Mouse (Mus musculus) layer of hippocampus, postnatal 10 days (tissue): Measurements from ENCODE around the gene Trim5. TPM values are rescaled to one million over a fixed set of nuclear protein-coding genes. Genes with fewer than 3 reads are reported as not detected.
"Not testable (repeated sequence)": the region's sequence is repeated elsewhere in the genome, so short reads cannot be mapped to it uniquely, and the experiment has no call there.

ENCODE experiments used
- DNase-seq, 2 experiments: peaks; one replicate each; pipeline ENCODE4 v3.0.0; 2021; ENCODE audit warnings: low spot score in 2 of 2
- long read RNA-seq: library from polyadenylated mRNA; stranded (forward); transcript quantifications from one replicate; pipeline ENCODE4 v2.0.0, GENCODE M21; 2023
- total RNA-seq, 2 experiments: library from RNA; stranded (reverse); gene quantifications; 2 replicates each; pipeline ENCODE4 v1.2.3; 2021

The Trim5 gene
- total RNA-seq = under 1 TPM; 0.42 to 0.62 TPM
- long read RNA-seq, partial matches to known transcripts = 1 of 2 reads
- long read RNA-seq, other reads (novel, unspliced or antisense) = 1 of 2 reads

DNA sequence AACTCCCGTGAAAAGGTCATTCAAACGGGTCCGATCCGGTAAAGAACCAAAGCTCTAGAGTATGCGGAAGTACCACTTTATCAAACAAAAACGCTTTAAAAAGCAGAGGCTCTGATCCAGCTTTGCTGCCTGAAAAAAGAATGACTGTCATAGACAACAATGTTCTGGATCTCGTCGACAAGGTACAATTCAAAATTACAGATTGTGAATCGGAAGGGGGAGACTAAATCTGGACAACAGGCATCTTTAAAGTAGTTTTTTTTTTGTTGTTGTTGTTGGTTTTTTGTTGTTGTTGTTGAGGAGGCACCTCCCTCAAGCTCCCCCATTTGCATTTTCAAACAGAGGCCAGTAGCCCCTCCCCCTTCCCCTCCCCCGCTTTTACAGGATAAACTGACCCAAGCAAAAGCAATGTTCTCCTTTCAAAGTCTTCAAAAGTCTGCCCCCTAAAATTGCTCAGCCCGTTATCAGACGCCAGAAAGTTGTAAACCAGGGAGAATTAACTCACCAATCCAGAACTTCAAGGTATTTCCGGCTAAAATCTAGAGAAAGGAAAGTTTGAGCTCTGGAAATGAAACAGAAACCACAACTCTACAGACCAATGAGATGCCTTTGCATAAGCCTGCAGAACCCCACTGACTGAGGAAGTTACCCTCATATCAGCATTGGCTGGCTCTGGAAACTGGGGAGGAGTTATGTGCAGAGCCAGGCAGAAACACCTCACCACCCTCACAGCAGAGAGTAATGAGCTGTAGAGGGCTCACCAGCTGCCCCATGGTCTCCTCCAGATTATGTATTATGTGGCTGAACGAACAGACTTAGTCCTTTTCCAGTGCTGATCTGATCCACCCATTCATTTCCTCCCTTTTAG, at the start of gene Trim5:
Gene Trim5, minus strand, starts transcription at position 519 of the 868 bp plus-strand sequence.
- not testable (repeated sequence) for DNase-seq

DNA sequence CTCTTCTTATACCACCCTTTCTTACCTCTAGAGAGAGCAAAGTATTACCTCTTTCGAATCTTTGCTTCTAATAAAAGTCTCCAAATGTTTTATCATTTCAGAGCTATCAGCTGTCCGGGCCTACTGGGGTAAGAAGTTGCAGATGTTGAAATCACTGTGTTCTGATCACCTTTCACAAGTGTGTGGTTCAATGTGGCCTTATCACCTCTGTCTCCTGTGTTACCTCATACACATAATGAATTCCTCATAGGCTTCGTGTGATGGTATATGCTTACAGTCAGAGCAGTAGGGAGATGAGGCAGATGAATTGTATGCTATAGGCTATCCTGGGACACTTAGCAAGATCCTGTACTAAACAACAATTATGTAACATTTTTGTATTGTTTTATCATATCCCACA, 47.7 kb upstream of the Trim5 start:
- DNase-seq = not testable (repeated sequence)

DNA sequence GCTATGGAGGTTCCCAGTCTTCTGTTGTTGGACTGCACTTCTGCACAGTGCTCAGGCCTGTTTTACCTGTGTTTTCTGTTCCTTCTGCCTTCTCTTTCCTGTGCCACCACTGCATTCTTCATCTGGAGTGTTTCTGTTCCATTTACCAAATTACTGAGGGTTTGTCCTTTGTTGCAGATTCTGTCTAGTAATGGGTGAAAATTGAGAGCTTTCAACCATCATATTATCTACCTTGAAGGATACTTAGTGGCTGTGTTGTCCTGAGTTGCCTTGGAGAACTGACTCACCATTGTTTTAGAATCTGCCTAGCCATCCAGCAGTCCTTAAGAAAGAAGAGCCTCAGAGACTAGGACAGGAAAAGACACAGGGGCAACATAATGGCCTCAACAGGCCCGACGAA, 41.3 kb upstream of the Trim5 start, which contains the start of gene Trim34b:
Gene Trim34b, plus strand, starts transcription at position 301 of the 400 bp plus-strand sequence.
- not testable (repeated sequence) for DNase-seq

DNA sequence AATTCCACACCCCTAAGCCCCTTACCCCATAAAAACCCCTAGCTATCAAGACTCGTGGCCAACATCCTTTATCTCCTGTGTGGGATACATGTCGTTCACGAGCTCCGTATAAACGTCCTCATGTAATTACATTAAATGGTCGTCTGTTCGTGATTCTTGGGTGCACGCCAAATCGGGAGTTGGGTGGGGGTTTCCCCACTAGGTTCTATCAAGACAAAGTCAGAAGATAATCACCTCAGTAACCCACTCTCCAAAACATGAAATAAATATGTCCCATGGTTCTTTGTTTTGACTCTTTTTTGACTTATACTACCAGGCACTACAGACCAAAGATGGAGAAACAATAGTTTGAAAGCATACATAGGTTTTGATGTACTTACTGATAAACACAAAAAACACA, 34.1 kb upstream of the Trim5 start:
- DNase-seq = no peak

DNA sequence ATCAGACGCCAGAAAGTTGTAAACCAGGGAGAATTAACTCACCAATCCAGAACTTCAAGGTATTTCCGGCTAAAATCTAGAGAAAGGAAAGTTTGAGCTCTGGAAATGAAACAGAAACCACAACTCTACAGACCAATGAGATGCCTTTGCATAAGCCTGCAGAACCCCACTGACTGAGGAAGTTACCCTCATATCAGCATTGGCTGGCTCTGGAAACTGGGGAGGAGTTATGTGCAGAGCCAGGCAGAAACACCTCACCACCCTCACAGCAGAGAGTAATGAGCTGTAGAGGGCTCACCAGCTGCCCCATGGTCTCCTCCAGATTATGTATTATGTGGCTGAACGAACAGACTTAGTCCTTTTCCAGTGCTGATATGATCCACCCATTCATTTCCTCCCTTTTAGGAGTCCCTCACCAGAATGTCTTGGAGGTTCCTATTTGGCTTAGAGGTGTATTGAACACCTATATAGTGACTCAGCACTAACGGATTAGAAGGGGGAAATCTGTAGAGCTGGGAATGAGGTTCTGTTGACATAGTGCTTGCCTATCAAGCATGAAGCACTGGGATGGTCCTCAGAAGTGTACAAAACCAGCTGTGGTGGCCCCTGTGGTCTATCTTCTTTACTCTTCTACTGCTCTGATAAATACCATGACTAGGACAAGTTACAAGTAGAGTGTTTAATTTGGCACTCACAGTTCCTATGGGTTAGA, 27.6 kb upstream of the Trim5 start, which contains the start of gene Trim12a:
Gene Trim12a, minus strand, starts transcription at position 98 of the 712 bp plus-strand sequence.
- not testable (repeated sequence) for DNase-seq

DNA sequence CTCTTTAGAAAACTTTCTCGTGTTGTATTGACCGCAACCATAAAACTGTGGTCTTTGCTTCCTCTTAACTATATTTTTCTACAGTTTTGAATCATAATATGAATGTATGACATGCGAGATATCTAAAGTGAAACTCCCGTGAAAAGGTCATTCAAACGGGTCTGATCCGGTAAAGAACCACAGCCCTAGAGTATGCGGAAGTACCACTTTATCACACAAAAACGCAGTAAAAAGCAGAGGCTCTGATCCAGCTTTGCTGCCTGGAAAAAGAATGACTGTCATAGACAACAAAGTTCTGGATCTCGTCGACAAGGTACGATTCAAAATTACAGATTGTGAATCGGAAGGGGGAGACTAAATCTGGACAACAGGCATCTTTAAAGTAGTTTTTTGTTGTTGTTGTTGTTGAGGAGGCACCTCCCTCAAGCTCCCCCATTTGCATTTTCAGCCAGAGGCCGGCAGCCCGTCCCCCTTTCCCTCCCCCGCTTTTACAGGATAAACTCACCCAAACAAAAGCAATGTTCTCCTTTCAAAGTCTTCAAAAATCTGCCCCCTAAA, 27.0 kb upstream of the Trim5 start:
- DNase-seq = no peak

DNA sequence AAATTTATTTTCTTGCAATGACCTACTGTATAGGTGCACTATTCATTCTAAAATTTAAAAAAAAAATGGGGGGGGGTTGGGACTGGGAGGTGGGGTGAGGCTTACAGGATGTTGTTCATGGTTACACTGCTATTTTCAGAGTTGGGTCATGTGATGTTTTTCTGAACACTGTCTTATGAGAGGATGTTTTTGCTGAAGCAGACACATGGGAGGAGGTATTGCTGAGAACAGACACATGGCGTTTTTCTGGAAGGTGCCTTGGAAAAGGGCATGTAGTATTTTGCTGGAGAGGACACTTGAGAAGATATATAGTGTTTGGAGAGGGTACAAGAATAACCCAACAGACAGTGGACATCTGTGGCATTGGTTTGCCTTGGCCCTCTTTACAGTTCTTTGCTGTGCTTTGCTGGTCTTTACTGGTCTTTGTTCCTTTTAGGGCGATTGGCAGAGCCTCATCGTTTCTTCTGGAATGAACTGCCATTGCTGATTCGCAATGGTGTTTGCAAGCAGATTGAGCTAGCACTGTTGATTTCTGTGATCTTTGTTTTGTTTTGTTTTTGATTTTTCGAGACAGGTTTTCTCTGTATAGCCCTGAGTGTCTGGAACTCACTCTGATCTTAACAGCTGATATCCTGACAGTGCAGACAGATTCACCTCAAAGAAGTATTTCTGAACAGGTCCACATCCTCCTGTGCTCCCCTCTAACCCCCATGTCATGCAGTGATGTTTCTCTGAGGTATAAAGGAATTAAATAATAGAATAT, 3.9 kb upstream of the Trim5 start:
- DNase-seq = no peak

DNA sequence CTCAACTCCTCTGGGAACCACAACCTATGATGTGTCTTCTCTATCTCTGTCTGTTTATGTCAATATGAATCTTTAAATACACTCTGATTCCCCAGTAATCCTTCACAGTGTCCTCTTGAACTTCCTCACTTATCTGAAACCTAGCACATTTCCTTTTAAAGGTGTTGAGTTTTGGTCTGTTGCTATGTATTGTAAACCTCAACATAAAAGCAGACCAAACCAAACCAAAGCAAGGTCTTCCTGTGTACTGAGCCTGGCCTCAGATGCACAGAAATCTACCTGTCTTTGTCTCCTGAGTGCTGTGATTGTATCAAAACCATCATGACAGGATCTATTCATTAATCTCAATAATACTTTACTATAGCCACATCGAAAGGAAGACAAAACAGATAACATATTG, 2.7 kb upstream of the Trim5 start:
- DNase-seq = no peak

DNA sequence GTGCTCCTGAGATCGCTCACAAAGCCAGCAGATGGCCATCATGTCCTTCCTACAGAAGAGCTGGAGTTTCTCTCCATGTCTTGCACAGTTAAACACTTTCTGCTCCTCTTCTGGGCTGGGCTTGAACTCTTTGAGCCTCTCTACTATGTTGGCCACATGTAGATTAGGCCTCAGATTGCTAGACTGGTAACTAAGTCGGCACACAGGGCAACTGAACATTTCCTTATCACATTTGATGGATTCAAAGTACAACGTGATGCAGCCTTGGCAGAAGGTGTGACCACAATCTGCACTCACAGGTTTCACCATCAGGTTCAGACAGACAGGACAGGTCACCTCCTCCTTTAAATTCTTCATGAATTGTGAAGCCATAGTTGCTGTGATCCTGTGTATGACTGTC, 8.5 kb downstream of the Trim5 start:
- DNase-seq = not testable (repeated sequence)

DNA sequence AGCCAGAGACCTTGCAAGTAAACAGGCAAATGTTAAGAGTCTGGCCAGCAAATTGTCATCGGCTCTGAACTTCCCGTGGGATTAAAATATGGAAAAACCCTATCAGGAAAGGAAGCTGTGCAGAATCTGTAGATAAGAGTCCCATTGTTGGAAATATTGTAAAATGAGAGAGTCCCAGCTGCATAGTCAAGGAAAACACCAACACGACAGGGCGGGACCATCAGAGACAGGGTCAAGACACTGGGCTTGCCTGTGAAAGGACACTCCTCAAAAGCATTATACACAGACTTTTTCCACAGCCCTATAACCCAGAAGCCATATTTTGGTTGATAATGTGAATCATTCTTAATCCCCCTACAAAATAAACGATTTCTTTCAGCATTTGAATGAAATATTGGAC, 22.6 kb downstream of the Trim5 start:
- not testable (repeated sequence) for DNase-seq

DNA sequence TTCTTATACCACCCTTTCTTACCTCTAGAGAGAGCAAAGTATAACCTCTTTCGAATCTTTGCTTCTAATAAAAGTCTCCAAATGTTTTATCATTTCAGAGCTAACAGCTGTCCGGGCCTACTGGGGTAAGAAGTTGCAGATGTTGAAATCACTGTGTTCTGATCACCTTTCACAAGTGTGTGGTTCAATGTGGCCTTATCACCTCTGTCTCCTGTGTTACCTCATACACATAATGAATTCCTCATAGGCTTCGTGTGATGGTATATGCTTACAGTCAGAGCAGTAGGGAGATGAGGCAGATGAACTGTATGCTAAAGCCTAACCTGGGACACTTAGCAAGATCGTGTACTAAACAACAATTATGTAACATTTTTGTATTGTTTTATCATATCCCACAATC, 27.5 kb downstream of the Trim5 start:
- not testable (repeated sequence) for DNase-seq

DNA sequence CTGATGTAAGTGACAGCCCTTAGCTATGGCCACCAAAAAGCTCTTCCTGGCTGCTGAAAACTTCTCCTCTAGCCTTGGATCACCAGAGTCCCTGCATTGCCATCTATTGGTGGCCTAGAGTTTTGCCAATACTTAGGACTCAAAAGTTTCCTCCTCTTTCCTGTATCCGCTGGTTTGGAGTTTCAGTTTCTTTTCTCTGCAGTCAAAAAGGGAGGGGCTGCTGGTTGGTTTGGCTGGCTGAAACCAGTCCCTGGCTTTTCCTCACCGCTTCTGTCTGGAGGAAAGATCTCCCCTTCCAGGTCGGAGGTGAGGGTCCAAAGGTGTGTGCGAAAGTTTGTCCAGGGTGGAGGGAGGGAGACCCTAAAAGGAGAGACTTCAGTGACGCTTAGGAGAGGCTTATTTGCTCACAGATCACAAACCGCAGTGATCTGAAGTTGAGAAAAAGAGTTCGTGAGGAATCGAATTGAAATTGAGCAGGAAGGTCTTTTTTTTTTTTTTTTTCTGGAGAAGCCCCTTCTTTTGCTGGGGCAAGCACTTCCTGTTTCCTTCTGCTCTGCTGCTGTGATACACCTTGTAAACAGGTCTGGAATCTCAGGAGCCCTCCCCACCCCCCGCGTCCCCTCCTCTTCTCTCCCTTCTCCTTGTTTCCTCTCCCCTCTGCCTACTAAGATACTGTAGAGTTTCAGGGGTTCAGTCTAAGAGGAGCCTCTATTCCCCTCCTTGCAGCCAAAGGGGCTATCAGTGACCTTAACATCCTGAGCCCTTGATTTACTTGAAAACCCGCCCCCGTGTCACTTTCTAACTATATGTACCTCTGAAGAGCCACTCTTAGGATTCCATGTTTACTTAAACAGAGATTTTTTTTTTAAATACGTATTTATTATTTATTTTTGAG, 43.4 kb downstream of the Trim5 start, which contains the start of gene Trim34a:
Gene Trim34a, plus strand, starts transcription at position 171 of the 895 bp plus-strand sequence.
- DNase-seq = peak; percentile 7 to 20

DNA sequence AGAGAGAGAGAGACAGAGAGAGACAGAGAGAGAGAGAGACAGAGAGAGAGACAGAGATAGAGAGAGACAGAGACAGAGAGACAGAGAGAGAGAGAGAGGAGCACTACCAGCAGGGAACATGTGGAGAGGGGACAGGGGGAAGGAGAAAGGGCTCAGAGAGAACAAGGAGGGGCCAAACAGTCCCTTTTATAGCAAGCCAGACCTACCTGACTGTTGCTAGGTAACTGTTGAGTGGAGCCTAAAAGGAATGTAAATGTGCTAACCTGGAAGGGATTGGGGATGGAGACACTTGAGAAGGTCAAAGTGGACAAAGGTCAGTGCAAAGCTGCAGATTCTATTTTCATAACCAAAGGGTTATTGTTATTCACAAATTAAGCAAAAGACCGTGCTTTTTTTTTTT, 44.3 kb downstream of the Trim5 start:
- no peak for DNase-seq

DNA sequence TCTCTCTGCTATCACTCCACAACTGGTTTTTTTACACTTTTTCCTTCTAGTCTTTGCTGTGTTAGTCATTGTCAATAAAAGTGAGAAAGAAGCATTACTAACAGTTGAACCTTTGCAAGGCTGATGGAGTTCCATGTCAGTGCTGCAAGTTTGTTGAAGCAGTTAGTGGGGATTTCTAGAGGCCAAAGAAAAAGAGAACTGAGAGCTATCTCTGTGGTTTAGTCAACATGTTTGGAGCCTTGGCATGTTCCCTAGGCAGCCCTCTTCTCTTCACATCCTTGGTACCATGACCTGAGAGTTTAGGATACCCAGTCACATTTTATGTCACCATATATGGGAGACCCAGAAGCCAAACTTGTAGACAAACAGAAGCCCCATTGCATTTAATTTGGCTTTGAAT, 47.0 kb downstream of the Trim5 start:
- no peak for DNase-seq

DNA sequence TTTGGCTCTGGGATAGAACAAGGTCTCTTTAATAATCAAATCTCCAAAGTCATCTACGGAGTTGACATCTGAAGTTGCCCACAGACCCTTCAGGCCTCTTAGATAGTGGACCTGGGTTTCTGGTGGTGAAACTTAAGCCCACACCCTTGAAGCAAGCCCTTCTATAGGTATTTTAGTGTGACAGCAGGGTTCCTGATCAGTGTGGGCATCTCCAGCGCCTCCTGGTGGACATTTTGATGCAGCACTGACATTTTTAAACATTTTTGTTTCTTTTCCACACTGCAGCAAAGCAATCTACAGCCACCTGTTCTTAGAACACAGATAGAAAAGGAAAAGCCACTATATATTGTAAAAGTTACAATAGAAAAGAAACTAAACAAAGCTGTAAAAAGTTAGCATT, 56.7 kb downstream of the Trim5 start:
- DNase-seq = peak; percentile 12 to 23

DNA sequence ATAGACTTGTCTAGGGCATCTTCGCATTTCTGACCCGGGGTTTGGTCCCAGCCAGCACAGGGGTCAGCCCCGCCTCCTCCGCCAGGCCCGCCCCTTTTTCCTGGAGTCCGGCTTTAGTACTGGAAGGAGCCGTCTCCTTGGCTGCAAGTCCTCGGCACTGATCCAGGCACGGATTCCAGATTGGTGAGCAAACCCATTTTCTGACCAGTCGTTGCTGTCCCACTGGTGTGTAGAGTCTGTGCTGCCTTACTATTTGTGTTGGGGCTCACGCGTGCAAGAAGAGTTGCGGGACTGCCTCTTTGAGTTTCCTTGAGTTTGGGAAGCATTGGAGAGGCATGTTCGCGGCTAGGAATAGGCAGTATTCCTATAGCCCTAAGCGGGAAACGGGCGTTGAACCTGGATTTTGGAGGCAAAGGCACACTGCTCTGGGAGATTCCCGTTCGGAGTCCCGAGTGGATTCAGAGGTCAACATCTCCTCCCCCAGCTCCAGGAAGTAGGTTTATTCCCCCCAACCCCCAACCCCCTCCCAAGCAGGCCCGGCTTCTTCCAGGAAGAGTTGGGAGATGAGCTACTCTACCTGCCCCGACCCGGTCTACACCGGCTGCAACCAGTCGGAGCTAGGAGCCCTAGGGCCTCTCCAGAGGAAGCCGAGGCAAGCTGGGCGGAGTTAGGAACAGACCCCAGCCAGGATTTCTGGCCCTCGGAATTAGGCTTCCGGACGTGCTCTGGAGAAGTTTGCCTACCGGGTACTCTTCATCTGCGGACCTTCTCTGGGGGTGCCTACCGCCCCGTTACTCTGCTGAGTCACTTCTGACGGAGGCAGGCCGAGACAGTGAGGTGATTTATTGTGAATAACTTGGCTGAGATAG, 69.0 kb downstream of the Trim5 start, which contains the start of gene Trim6:
Gene Trim6, plus strand, starts transcription at position 93 of the 869 bp plus-strand sequence.
- peak; percentile 18 to 46 for DNase-seq

DNA sequence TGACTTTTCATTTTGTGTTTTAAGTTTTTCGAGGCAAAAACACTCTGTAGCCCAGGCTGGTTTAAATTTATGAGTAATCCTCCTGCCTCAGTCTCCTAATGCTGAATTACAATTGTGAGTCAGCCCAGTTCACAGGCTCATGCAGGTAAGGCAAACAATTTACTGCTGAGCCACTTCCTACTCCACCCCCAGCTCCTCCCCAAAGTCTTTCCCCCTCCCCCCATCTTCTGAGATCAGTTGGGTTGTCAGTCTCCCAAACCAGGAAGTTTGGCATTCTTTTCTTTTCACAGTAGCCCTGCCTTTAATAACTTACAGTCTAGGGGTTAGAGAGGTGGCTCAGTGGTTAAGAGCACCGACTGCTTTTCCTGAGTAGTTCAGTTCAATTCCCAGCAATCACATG, 70.0 kb downstream of the Trim5 start:
- no peak for DNase-seq

DNA sequence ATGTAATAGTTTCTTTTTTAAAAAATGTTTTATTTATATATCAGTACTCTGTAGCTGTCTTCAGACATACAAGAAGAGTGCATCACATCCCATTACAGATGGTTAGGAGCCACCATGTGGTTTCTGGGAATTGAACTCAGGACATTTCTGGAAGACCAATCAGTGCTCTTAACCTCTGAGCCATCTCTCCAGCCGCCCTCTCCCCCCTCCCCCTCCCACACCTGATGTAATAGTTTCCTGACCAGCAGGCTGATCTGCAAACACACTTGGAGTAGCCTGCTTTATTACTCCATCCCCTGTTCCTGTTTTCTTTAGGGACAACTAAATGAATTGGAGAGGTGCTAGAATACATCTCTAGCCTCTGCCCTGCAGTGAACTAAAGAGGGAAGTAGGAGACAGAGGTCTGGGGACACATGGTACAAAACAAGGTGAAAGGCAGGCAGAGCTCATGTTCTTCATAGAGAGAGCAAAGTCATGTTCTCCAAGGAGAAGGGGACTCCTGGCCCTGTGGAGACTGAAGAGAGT, 71.8 kb downstream of the Trim5 start:
- DNase-seq = no peak
